Mouse (Mus musculus) spleen, embryonic (tissue): ENCODE measurements around the gene Fam3b.

Source experiments
- CTCF ChIA-PET: fragments of 350-600 bp; sonication (Branson Sonifier 250); formaldehyde crosslinking; loops from one replicate; lab custom pipeline; 2022; lab: Charles Lee

Fam3b gene

GRCm38 (mm10) chr16:97492369-97492768, 22.2 kb downstream of the Fam3b start:
- CTCF ChIA-PET: no interaction called here

- CTCF ChIA-PET: no interaction called here
Observed at GRCm38 (mm10) chr16:97478655-97479054, 36.0 kb downstream of the Fam3b start.

GRCm38 (mm10) chr16:97476524-97476923, 38.1 kb downstream of the Fam3b start:
- CTCF ChIA-PET: no interaction called here

- CTCF ChIA-PET: no interaction called here
Observed at GRCm38 (mm10) chr16:97475581-97475980, 39.0 kb downstream of the Fam3b start.

- CTCF ChIA-PET: no interaction called here
Observed at GRCm38 (mm10) chr16:97474671-97475070, 39.9 kb downstream of the Fam3b start.

- CTCF ChIA-PET: no interaction called here
Observed at GRCm38 (mm10) chr16:97467993-97468791, 46.4 kb downstream of the Fam3b start.

GRCm38 (mm10) chr16:97467472-97467871, 47.1 kb downstream of the Fam3b start:
- CTCF ChIA-PET: interaction anchor here (0.6 kb wide), 1 partner anchor 1039 kb away, joined by 4 read pairs; no protein-coding TSS in a partner anchor

GRCm38 (mm10) chr16:97466182-97466957, 48.2 kb downstream of the Fam3b start:
- CTCF ChIA-PET: interaction anchor here (0.6 kb wide), 1 partner anchor 581 kb away, joined by 3 read pairs; no protein-coding TSS in a partner anchor

- CTCF ChIA-PET: interaction anchor here (0.6 kb wide), 1 partner anchor 139 kb away, joined by 5 read pairs; no protein-coding TSS in a partner anchor
Observed at GRCm38 (mm10) chr16:97462481-97463181, 52.0 kb downstream of the Fam3b start, which contains the start of gene Mx1. Gene Mx1 (minus strand): TSS chr16:97462907.

- CTCF ChIA-PET: no interaction called here
Observed at GRCm38 (mm10) chr16:97461271-97461670, 53.3 kb downstream of the Fam3b start.

GRCm38 (mm10) chr16:97459831-97460230, 54.8 kb downstream of the Fam3b start:
- CTCF ChIA-PET: no interaction called here

- CTCF ChIA-PET: no interaction called here
Observed at GRCm38 (mm10) chr16:97447386-97447785, 67.2 kb downstream of the Fam3b start.

- CTCF ChIA-PET: interaction anchor here (0.6 kb wide), 1 partner anchor 56 kb away, joined by 3 read pairs; no protein-coding TSS in a partner anchor
Observed at GRCm38 (mm10) chr16:97443670-97444263, 70.8 kb downstream of the Fam3b start.

GRCm38 (mm10) chr16:97441967-97442366, 72.6 kb downstream of the Fam3b start:
- CTCF ChIA-PET: no interaction called here

GRCm38 (mm10) chr16:97438191-97438590, 76.4 kb downstream of the Fam3b start:
- CTCF ChIA-PET: no interaction called here

GRCm38 (mm10) chr16:97437448-97438056, 77.1 kb downstream of the Fam3b start:
- CTCF ChIA-PET: no interaction called here

GRCm38 (mm10) chr16:97434206-97434605, 80.4 kb downstream of the Fam3b start:
- CTCF ChIA-PET: no interaction called here

- CTCF ChIA-PET: no interaction called here
Observed at GRCm38 (mm10) chr16:97431328-97431727, 83.3 kb downstream of the Fam3b start.

GRCm38 (mm10) chr16:97430091-97430490, 84.5 kb downstream of the Fam3b start:
- CTCF ChIA-PET: no interaction called here

- CTCF ChIA-PET: no interaction called here
Observed at GRCm38 (mm10) chr16:97428026-97428425, 86.6 kb downstream of the Fam3b start.

GRCm38 (mm10) chr16:97423627-97424026, 91.0 kb downstream of the Fam3b start:
- CTCF ChIA-PET: no interaction called here
